ENCODE assay signal across 8 mouse cellular contexts in the genomic region with DNA sequence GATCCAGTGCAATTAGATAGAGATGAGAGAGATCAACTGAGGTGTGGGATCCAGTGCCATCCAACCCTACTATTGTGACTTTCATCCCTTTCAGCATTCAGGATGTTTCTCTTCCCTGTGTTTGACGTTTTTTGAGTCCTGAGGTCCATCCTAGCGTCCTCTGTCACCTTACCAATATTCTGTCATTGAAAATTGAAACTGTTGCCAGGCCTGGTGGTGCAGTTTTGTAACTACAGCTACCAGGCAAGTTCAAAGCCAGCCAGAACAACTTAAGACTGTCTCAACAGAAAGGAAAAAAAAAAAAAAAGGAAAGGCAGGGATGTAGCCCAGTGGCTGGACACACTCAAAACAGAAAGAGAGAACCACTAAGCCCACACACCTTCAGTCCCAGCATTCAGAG. TPM values are rescaled to one million over a fixed set of nuclear protein-coding genes. Genes with fewer than 3 reads are reported as not detected.
DNase-seq lines count a peak whose midpoint lies in the region; ATAC-seq and TF ChIP-seq lines count a peak whose summit lies in the region.

No protein-coding gene starts in this region.

- no peak overlapping the region for H3K9ac ChIP-seq in midbrain, embryonic 16.5 days (ENCODE audit: low read depth, low read length)
- peak overlapping the region; percentile 85; the same call in 1 of the 2 replicates for H3K9ac ChIP-seq in limb, embryonic 13.5 days
- H3K9ac ChIP-seq in stomach, postnatal 0 days (ENCODE audit: low read length) = no peak overlapping the region

- peak; percentile 24; the same call in 1 of the 2 replicates for TF ChIP-seq CTCF in stomach, postnatal 0 days (IDR thresholded peaks at IDR 0.05; ENCODE audit: low read depth)

- TF ChIP-seq EP300 in stomach, postnatal 0 days (optimal IDR thresholded peaks at IDR 0.05) = no peak

- no peak overlapping the region for H3K27ac ChIP-seq in midbrain, embryonic 10.5 days (replicated peaks)
- no peak overlapping the region for H3K27ac ChIP-seq in midbrain, embryonic 16.5 days (ENCODE audit: low read length)
- no peak overlapping the region for H3K27ac ChIP-seq in limb, embryonic 13.5 days
- H3K27ac ChIP-seq in stomach, postnatal 0 days (replicated peaks) = no peak overlapping the region

- H3K27me3 ChIP-seq in erythroblast, embryonic 14.5 days (ENCODE audit: control insufficient read depth) = no peaks in the 10 kb centered on the region
- peaks cover 14% of the 10 kb centered on the region for H3K27me3 ChIP-seq in midbrain, embryonic 10.5 days (ENCODE audit: low read depth, poor library complexity, severe bottlenecking)
- no peaks in the 10 kb centered on the region for H3K27me3 ChIP-seq in midbrain, embryonic 16.5 days (ENCODE audit: control insufficient read depth, insufficient read depth, low read depth, low read length)
- H3K27me3 ChIP-seq in limb, embryonic 13.5 days = no peaks in the 10 kb centered on the region
- H3K27me3 ChIP-seq in stomach, postnatal 0 days (ENCODE audit: control insufficient read depth, insufficient read depth, low read length) = no peaks in the 10 kb centered on the region

- no peak for ATAC-seq in erythroblast, adult 5-6 weeks (replicated peaks; ENCODE audit: low FRiP score, poor library complexity, severe bottlenecking)
- no peak for ATAC-seq in midbrain, embryonic 16.5 days
- ATAC-seq in limb, embryonic 13.5 days (ENCODE audit: low FRiP score, low read depth) = no peak
- ATAC-seq in stomach, postnatal 0 days (ENCODE audit: low FRiP score, low TSS enrichment) = no peak
- no peak for ATAC-seq in inflammation-experienced regulatory T-cells, adult 6 months

- H3K4me2 ChIP-seq in midbrain, embryonic 16.5 days (ENCODE audit: low read length) = no peak overlapping the region; the same call in 1 of the 2 replicates
- H3K4me2 ChIP-seq in limb, embryonic 13.5 days (replicated peaks) = peak overlapping the region; percentile 79
- peak overlapping the region; percentile 85; the same call in 1 of the 2 replicates for H3K4me2 ChIP-seq in stomach, postnatal 0 days (replicated peaks; ENCODE audit: low read depth)

- 91% methylated on average over 2 of the region's 2 CpGs for WGBS in midbrain, embryonic 10.5 days
- WGBS in midbrain, embryonic 16.5 days = 79% methylated on average over 2 of the region's 2 CpGs
- WGBS in limb, embryonic 13.5 days = 80% methylated on average over 2 of the region's 2 CpGs
- 80% methylated on average over 2 of the region's 2 CpGs for WGBS in stomach, postnatal 0 days

- peaks cover 74% of the 10 kb centered on the region for H3K4me1 ChIP-seq in erythroblast, embryonic 14.5 days (ENCODE audit: control insufficient read depth)
- peaks cover 65% of the 10 kb centered on the region for H3K4me1 ChIP-seq in midbrain, embryonic 10.5 days
- H3K4me1 ChIP-seq in midbrain, embryonic 16.5 days (ENCODE audit: control insufficient read depth, insufficient read depth, low read length) = peaks cover 36% of the 10 kb centered on the region
- peaks cover 45% of the 10 kb centered on the region for H3K4me1 ChIP-seq in limb, embryonic 13.5 days
- H3K4me1 ChIP-seq in stomach, postnatal 0 days (replicated peaks; ENCODE audit: control insufficient read depth, insufficient read depth) = peaks cover 6% of the 10 kb centered on the region; the same call in 1 of the 2 replicates

- no peak for DNase-seq in midbrain, embryonic 10.5 days (ENCODE audit: low spot score)
- DNase-seq in stomach, postnatal 0 days (ENCODE audit: low spot score) = no peak
- DNase-seq in spleen, postnatal 4 days (ENCODE audit: low spot score in 2 of 2) = no peak

- no peaks in the 10 kb centered on the region for H3K9me3 ChIP-seq in erythroblast, embryonic 14.5 days (ENCODE audit: control insufficient read depth, low read length)
- H3K9me3 ChIP-seq in midbrain, embryonic 10.5 days (replicated peaks) = no peaks in the 10 kb centered on the region
- H3K9me3 ChIP-seq in midbrain, embryonic 16.5 days (replicated peaks; ENCODE audit: control insufficient read depth, low read length, poor library complexity, severe bottlenecking) = no peaks in the 10 kb centered on the region
- H3K9me3 ChIP-seq in limb, embryonic 13.5 days = no peaks in the 10 kb centered on the region
- H3K9me3 ChIP-seq in stomach, postnatal 0 days (ENCODE audit: control insufficient read depth, low read length) = no peaks in the 10 kb centered on the region

- H3K4me3 ChIP-seq in erythroblast, embryonic 14.5 days (replicated peaks) = peak overlapping the region; percentile 88
- peak overlapping the region; percentile 86 for H3K4me3 ChIP-seq in midbrain, embryonic 10.5 days
- no peak overlapping the region for H3K4me3 ChIP-seq in midbrain, embryonic 16.5 days (ENCODE audit: low read depth, low read length)
- H3K4me3 ChIP-seq in limb, embryonic 13.5 days = peak overlapping the region; percentile 81
- H3K4me3 ChIP-seq in stomach, postnatal 0 days (ENCODE audit: low read depth, low read length) = no peak overlapping the region

- peaks cover 25% of the 10 kb centered on the region for H3K36me3 ChIP-seq in erythroblast, embryonic 14.5 days (ENCODE audit: control insufficient read depth)
- H3K36me3 ChIP-seq in midbrain, embryonic 10.5 days = peaks cover 18% of the 10 kb centered on the region
- H3K36me3 ChIP-seq in midbrain, embryonic 16.5 days (ENCODE audit: control insufficient read depth, insufficient read depth, low read length) = peaks cover 11% of the 10 kb centered on the region
- peaks cover 18% of the 10 kb centered on the region for H3K36me3 ChIP-seq in limb, embryonic 13.5 days
- peaks cover 7% of the 10 kb centered on the region; the same call in 1 of the 2 replicates for H3K36me3 ChIP-seq in stomach, postnatal 0 days (ENCODE audit: control insufficient read depth, insufficient read depth, low read length)

RNA-seq across cellular contexts. Expression of a gene that starts 1.3 kb away (rescaled TPM):
- polyA plus RNA-seq in erythroblast, embryonic 14.5 days (2012) = 36.6 and 41.6 TPM in 2 replicates
- total RNA-seq in erythroblast, adult 5-6 weeks (2015; ENCODE audit: low replicate concordance) = 410 and 475 TPM in 2 replicates
- 558 TPM in 2 replicates for total RNA-seq in erythroblast, adult 5-6 weeks (2017; ENCODE audit: low replicate concordance)
- 833 and 890 TPM in 2 replicates for polyA plus RNA-seq in midbrain, embryonic 10.5 days (2016; fragmentation: Nextera tagmentation; extraction: Ambion mirVana)
- 852 and 855 TPM in 2 replicates for polyA plus RNA-seq in midbrain, embryonic 16.5 days (2015; fragmentation: Nextera tagmentation; extraction: Ambion mirVana)
- polyA plus RNA-seq in limb, embryonic 13.5 days (2015; fragmentation: Nextera tagmentation; extraction: Ambion mirVana) = 1,077 and 1,101 TPM in 2 replicates
- polyA plus RNA-seq in stomach, postnatal 0 days (2015; fragmentation: Nextera tagmentation; extraction: Ambion mirVana) = 2,935 and 3,187 TPM in 2 replicates
- polyA plus RNA-seq in inflammation-experienced regulatory T-cells, adult 6 months (2017; shearing (Covaris generic)) = 1,000 to 10,000 TPM in 1 of 3 experiments, 100 to 1,000 TPM in 2; 949 to 1,454 (median 955) TPM

RNA-seq across cellular contexts. Expression of a gene that starts 3.2 kb away (rescaled TPM):
- polyA plus RNA-seq in erythroblast, embryonic 14.5 days (2012) = 0.63 and 0.76 TPM in 2 replicates
- total RNA-seq in erythroblast, adult 5-6 weeks (2015; ENCODE audit: low replicate concordance) = 5.4 TPM in 1 of 2 replicates, not detected in the other
- 0.85 TPM in 1 of 2 replicates, not detected in the other for total RNA-seq in erythroblast, adult 5-6 weeks (2017; ENCODE audit: low replicate concordance)
- 1.8 and 2.9 TPM in 2 replicates for polyA plus RNA-seq in midbrain, embryonic 10.5 days (2016; fragmentation: Nextera tagmentation; extraction: Ambion mirVana)
- 5.3 and 6.4 TPM in 2 replicates for polyA plus RNA-seq in midbrain, embryonic 16.5 days (2015; fragmentation: Nextera tagmentation; extraction: Ambion mirVana)
- polyA plus RNA-seq in limb, embryonic 13.5 days (2015; fragmentation: Nextera tagmentation; extraction: Ambion mirVana) = 4.7 and 5.0 TPM in 2 replicates
- 2.2 and 2.6 TPM in 2 replicates for polyA plus RNA-seq in stomach, postnatal 0 days (2015; fragmentation: Nextera tagmentation; extraction: Ambion mirVana)
- polyA plus RNA-seq in inflammation-experienced regulatory T-cells, adult 6 months (2017; shearing (Covaris generic)) = 1 to 10 TPM; 2.7 to 4.6 (median 4.5) TPM

RNA-seq across cellular contexts. Expression of a gene that starts 30.4 kb away (rescaled TPM):
- polyA plus RNA-seq in erythroblast, embryonic 14.5 days (2012) = 2.7 and 2.9 TPM in 2 replicates
- 15.2 and 16.9 TPM in 2 replicates for total RNA-seq in erythroblast, adult 5-6 weeks (2015; ENCODE audit: low replicate concordance)
- total RNA-seq in erythroblast, adult 5-6 weeks (2017; ENCODE audit: low replicate concordance) = 24.8 and 27.9 TPM in 2 replicates
- polyA plus RNA-seq in midbrain, embryonic 10.5 days (2016; fragmentation: Nextera tagmentation; extraction: Ambion mirVana) = 17.2 and 23.6 TPM in 2 replicates
- 8.8 and 8.9 TPM in 2 replicates for polyA plus RNA-seq in midbrain, embryonic 16.5 days (2015; fragmentation: Nextera tagmentation; extraction: Ambion mirVana)
- 24.0 and 28.0 TPM in 2 replicates for polyA plus RNA-seq in limb, embryonic 13.5 days (2015; fragmentation: Nextera tagmentation; extraction: Ambion mirVana)
- 15.0 and 15.1 TPM in 2 replicates for polyA plus RNA-seq in stomach, postnatal 0 days (2015; fragmentation: Nextera tagmentation; extraction: Ambion mirVana)
- polyA plus RNA-seq in inflammation-experienced regulatory T-cells, adult 6 months (2017; shearing (Covaris generic)) = 10 to 100 TPM; 68.4 to 89.7 (median 70.4) TPM

RNA-seq across cellular contexts. Expression of a gene that starts 36.2 kb away (rescaled TPM):
- polyA plus RNA-seq in erythroblast, embryonic 14.5 days (2012) = 19.2 and 19.5 TPM in 2 replicates
- total RNA-seq in erythroblast, adult 5-6 weeks (2015; ENCODE audit: low replicate concordance) = 22.1 and 31.6 TPM in 2 replicates
- 29.0 and 34.7 TPM in 2 replicates for total RNA-seq in erythroblast, adult 5-6 weeks (2017; ENCODE audit: low replicate concordance)
- 75.2 and 110 TPM in 2 replicates for polyA plus RNA-seq in midbrain, embryonic 10.5 days (2016; fragmentation: Nextera tagmentation; extraction: Ambion mirVana)
- 185 and 195 TPM in 2 replicates for polyA plus RNA-seq in midbrain, embryonic 16.5 days (2015; fragmentation: Nextera tagmentation; extraction: Ambion mirVana)
- polyA plus RNA-seq in limb, embryonic 13.5 days (2015; fragmentation: Nextera tagmentation; extraction: Ambion mirVana) = 96.6 and 110 TPM in 2 replicates
- 21.4 and 26.6 TPM in 2 replicates for polyA plus RNA-seq in stomach, postnatal 0 days (2015; fragmentation: Nextera tagmentation; extraction: Ambion mirVana)
- 10 to 100 TPM; 53.1 to 64.4 (median 57.2) TPM for polyA plus RNA-seq in inflammation-experienced regulatory T-cells, adult 6 months (2017; shearing (Covaris generic))

RNA-seq across cellular contexts. Expression of a gene that starts 52.3 kb away (rescaled TPM):
- 1.6 and 1.9 TPM in 2 replicates for polyA plus RNA-seq in erythroblast, embryonic 14.5 days (2012)
- 0.19 and 0.63 TPM in 2 replicates for total RNA-seq in erythroblast, adult 5-6 weeks (2015; ENCODE audit: low replicate concordance)
- total RNA-seq in erythroblast, adult 5-6 weeks (2017; ENCODE audit: low replicate concordance) = 2.8 and 3.2 TPM in 2 replicates
- polyA plus RNA-seq in midbrain, embryonic 10.5 days (2016; fragmentation: Nextera tagmentation; extraction: Ambion mirVana) = 15.4 and 19.5 TPM in 2 replicates
- 17.8 and 19.7 TPM in 2 replicates for polyA plus RNA-seq in midbrain, embryonic 16.5 days (2015; fragmentation: Nextera tagmentation; extraction: Ambion mirVana)
- polyA plus RNA-seq in limb, embryonic 13.5 days (2015; fragmentation: Nextera tagmentation; extraction: Ambion mirVana) = 16.4 and 17.3 TPM in 2 replicates
- polyA plus RNA-seq in stomach, postnatal 0 days (2015; fragmentation: Nextera tagmentation; extraction: Ambion mirVana) = 7.8 and 8.5 TPM in 2 replicates
- 1 to 10 TPM; 5.6 to 9.2 (median 6.0) TPM for polyA plus RNA-seq in inflammation-experienced regulatory T-cells, adult 6 months (2017; shearing (Covaris generic))

Comparison
In these comparisons a context has a peak if more than half of its experiments do, and no peak if none do; other contexts are left out.
1. H3K4me3 ChIP-seq: peak in erythroblast, embryonic 14.5 days (single experiment), midbrain, embryonic 10.5 days (single experiment) and limb, embryonic 13.5 days (single experiment); none in midbrain, embryonic 16.5 days (single experiment) and stomach, postnatal 0 days (single experiment).
2. RNA of a gene that starts 1.3 kb away (polyA plus RNA-seq): 2,935 to 3,187 TPM in stomach, postnatal 0 days, 1,077 to 1,101 TPM in limb, embryonic 13.5 days, 949 to 1,454 TPM in inflammation-experienced regulatory T-cells, adult 6 months, 852 to 855 TPM in midbrain, embryonic 16.5 days and 833 to 890 TPM in midbrain, embryonic 10.5 days; 36.6 to 41.6 TPM in erythroblast, embryonic 14.5 days; every median in the first group is over 10 times any median in the second.